Mouse (Mus musculus) gastrocnemius, postnatal 14 days (tissue): Measurements from ENCODE around the gene Atf7. TPM values are rescaled to one million over a fixed set of nuclear protein-coding genes. Genes with fewer than 3 reads are reported as not detected.
"Not testable (repeated sequence)": the region's sequence is repeated elsewhere in the genome, so short reads cannot be mapped to it uniquely, and the experiment has no call there.

ENCODE experiments used
- DNase-seq: peaks from one replicate; pipeline ENCODE4 v3.0.0; 2021; ENCODE audit warnings: mixed read lengths
- intact Hi-C: fragments of 180-260 bp; cut with DNase I; formaldehyde crosslinking; loops from one replicate; pipeline ENCODE4 v1.15.1; 2025; ENCODE audit warnings: low total_unique reads
- total RNA-seq, 2 experiments: library from RNA; stranded (reverse); gene quantifications; 2 replicates each; pipeline ENCODE4 v1.2.3; 2021

Gene Atf7
- total RNA-seq, 2 experiments from 2014 or later = 49.9 to 51.2 TPM

GRCm38 (mm10) chr15:102623121-102623520, 2.1 kb downstream of the Atf7 start:
- intact Hi-C loops = no loop called here
- no peak for DNase-seq

GRCm38 (mm10) chr15:102622536-102622935, 2.7 kb downstream of the Atf7 start:
- intact Hi-C loops = no loop called here
- no peak for DNase-seq

- intact Hi-C loops = no loop called here
Observed at GRCm38 (mm10) chr15:102620765-102621164, 4.5 kb downstream of the Atf7 start.

GRCm38 (mm10) chr15:102619486-102619885, 5.8 kb downstream of the Atf7 start:
- intact Hi-C loops = no loop called here
- no peak for DNase-seq

More at GRCm38 (mm10) chr15:102620765-102621164, 4.5 kb downstream of the Atf7 start:
- no peak for DNase-seq

- intact Hi-C loops = no loop called here
Observed at GRCm38 (mm10) chr15:102617654-102618053, 7.6 kb downstream of the Atf7 start.

GRCm38 (mm10) chr15:102616174-102616573, 9.1 kb downstream of the Atf7 start:
- no peak for DNase-seq
- intact Hi-C loops = no loop called here

More at GRCm38 (mm10) chr15:102617654-102618053, 7.6 kb downstream of the Atf7 start:
- no peak for DNase-seq

GRCm38 (mm10) chr15:102614224-102614623, 11.0 kb downstream of the Atf7 start:
- intact Hi-C loops = no loop called here

GRCm38 (mm10) chr15:102612966-102613365, 12.3 kb downstream of the Atf7 start:
- intact Hi-C loops = no loop called here
- DNase-seq = no peak

More at GRCm38 (mm10) chr15:102614224-102614623, 11.0 kb downstream of the Atf7 start:
- DNase-seq = no peak

GRCm38 (mm10) chr15:102608586-102608985, 16.7 kb downstream of the Atf7 start:
- DNase-seq, intact Hi-C loops: not testable (repeated sequence)

GRCm38 (mm10) chr15:102593996-102594656, 31.1 kb downstream of the Atf7 start:
- DNase-seq = no peak
- intact Hi-C loops = no loop called here

- intact Hi-C loops = no loop called here
- DNase-seq = no peak
Observed at GRCm38 (mm10) chr15:102592674-102593073, 32.6 kb downstream of the Atf7 start.

- intact Hi-C loops = no loop called here
- no peak for DNase-seq
Observed at GRCm38 (mm10) chr15:102590567-102590966, 34.7 kb downstream of the Atf7 start.

- DNase-seq = no peak
- intact Hi-C loops = no loop called here
Observed at GRCm38 (mm10) chr15:102589826-102590225, 35.4 kb downstream of the Atf7 start.

GRCm38 (mm10) chr15:102585501-102585900, 39.8 kb downstream of the Atf7 start:
- intact Hi-C loops = no loop called here

GRCm38 (mm10) chr15:102583708-102584383, 41.4 kb downstream of the Atf7 start:
- intact Hi-C loops = no loop called here
- no peak for DNase-seq

More at GRCm38 (mm10) chr15:102585501-102585900, 39.8 kb downstream of the Atf7 start:
- DNase-seq = no peak

- DNase-seq = no peak
- intact Hi-C loops = no loop called here
Observed at GRCm38 (mm10) chr15:102581205-102581604, 44.1 kb downstream of the Atf7 start.

GRCm38 (mm10) chr15:102578351-102578750, 46.9 kb downstream of the Atf7 start:
- intact Hi-C loops = no loop called here
- DNase-seq = no peak

- DNase-seq = no peak
- intact Hi-C loops = no loop called here
Observed at GRCm38 (mm10) chr15:102576972-102577371, 48.3 kb downstream of the Atf7 start.

- no peak for DNase-seq
- intact Hi-C loops = no loop called here
Observed at GRCm38 (mm10) chr15:102572081-102572480, 53.2 kb downstream of the Atf7 start.

GRCm38 (mm10) chr15:102567849-102568248, 57.4 kb downstream of the Atf7 start:
- intact Hi-C loops = no loop called here
- DNase-seq = no peak

- DNase-seq = no peak
- intact Hi-C loops = no loop called here
Observed at GRCm38 (mm10) chr15:102563681-102564080, 61.6 kb downstream of the Atf7 start.
